Mouse (Mus musculus): ENCODE data around the gene Ncoa1. TPM values are rescaled to one million over a fixed set of nuclear protein-coding genes. Genes with fewer than 3 reads are reported as not detected.
"Not testable (repeated sequence)": the region's sequence is repeated elsewhere in the genome, so short reads cannot be mapped to it uniquely, and the experiment has no call there.

Gene Ncoa1
- polyA plus RNA-seq, 1 experiment from 2014 or later = 7.2 TPM

GRCm38 (mm10) chr12:4374816-4375493 is 102.0 kb downstream of the Ncoa1 start:
- no peak for DNase-seq (ENCODE audit: low spot score)
- Histone ChIP-seq H3K27me3 (ENCODE audit: control insufficient read depth, insufficient read depth, low read length) (no peaks in the 10 kb centered on the region), H3K9me3 (ENCODE audit: control insufficient read depth, low read length) (no peaks in the 10 kb centered on the region), H3K36me3 (ENCODE audit: control insufficient read depth, insufficient read depth, low read length) (no peaks in the 10 kb centered on the region), H3K9ac (ENCODE audit: low read depth, low read length) (no peak overlapping the region), H3K4me1 (replicated peaks; ENCODE audit: control insufficient read depth, insufficient read depth, low read length) (no peaks in the 10 kb centered on the region; the same call in 1 of the 2 replicates), H3K27ac (ENCODE audit: low read depth, low read length) (no peak overlapping the region), H3K4me2 (replicated peaks; ENCODE audit: low read depth, low read length) (no peak overlapping the region), H3K4me3 (ENCODE audit: low read depth, low read length) (no peak overlapping the region)
- WGBS = 65% methylated on average over 6 of the region's 6 CpGs
- ATAC-seq (ENCODE audit: low FRiP score) = no peak

- no peak for DNase-seq (ENCODE audit: low spot score)
- no peak for ATAC-seq (ENCODE audit: low FRiP score)
- Histone ChIP-seq H3K27ac (ENCODE audit: low read depth, low read length) (no peak overlapping the region), H3K9ac (ENCODE audit: low read depth, low read length) (no peak overlapping the region), H3K4me3 (ENCODE audit: low read depth, low read length) (no peak overlapping the region), H3K9me3 (ENCODE audit: control insufficient read depth, low read length) (no peaks in the 10 kb centered on the region), H3K4me2 (replicated peaks; ENCODE audit: low read depth, low read length) (no peak overlapping the region), H3K4me1 (replicated peaks; ENCODE audit: control insufficient read depth, insufficient read depth, low read length) (no peaks in the 10 kb centered on the region; the same call in 1 of the 2 replicates), H3K36me3 (ENCODE audit: control insufficient read depth, insufficient read depth, low read length) (no peaks in the 10 kb centered on the region), H3K27me3 (ENCODE audit: control insufficient read depth, insufficient read depth, low read length) (no peaks in the 10 kb centered on the region)
- 63% methylated on average over 1 of the region's 1 CpGs for WGBS
Observed at GRCm38 (mm10) chr12:4371406-4371805, 105.6 kb downstream of the Ncoa1 start.

- Histone ChIP-seq H3K4me2 (replicated peaks; ENCODE audit: low read depth, low read length) (no peak overlapping the region), H3K36me3 (ENCODE audit: control insufficient read depth, insufficient read depth, low read length) (no peaks in the 10 kb centered on the region), H3K27me3 (ENCODE audit: control insufficient read depth, insufficient read depth, low read length) (no peaks in the 10 kb centered on the region), H3K27ac (ENCODE audit: low read depth, low read length) (no peak overlapping the region), H3K4me1 (replicated peaks; ENCODE audit: control insufficient read depth, insufficient read depth, low read length) (no peaks in the 10 kb centered on the region), H3K9me3 (ENCODE audit: control insufficient read depth, low read length) (no peaks in the 10 kb centered on the region), H3K4me3 (ENCODE audit: low read depth, low read length) (no peak overlapping the region), H3K9ac (ENCODE audit: low read depth, low read length) (no peak overlapping the region)
- WGBS = 97% methylated on average over 1 of the region's 1 CpGs
- ATAC-seq (ENCODE audit: low FRiP score) (no peak), DNase-seq (ENCODE audit: low spot score) (no peak)
Observed at GRCm38 (mm10) chr12:4365951-4366350, 111.0 kb downstream of the Ncoa1 start.

- Histone ChIP-seq H3K36me3 (ENCODE audit: control insufficient read depth, insufficient read depth, low read length) (no peaks in the 10 kb centered on the region), H3K4me3 (ENCODE audit: low read depth, low read length) (no peak overlapping the region), H3K9ac (ENCODE audit: low read depth, low read length) (no peak overlapping the region), H3K27ac (ENCODE audit: low read depth, low read length) (no peak overlapping the region), H3K9me3 (ENCODE audit: control insufficient read depth, low read length) (no peaks in the 10 kb centered on the region), H3K4me1 (replicated peaks; ENCODE audit: control insufficient read depth, insufficient read depth, low read length) (no peaks in the 10 kb centered on the region), H3K4me2 (replicated peaks; ENCODE audit: low read depth, low read length) (no peak overlapping the region), H3K27me3 (ENCODE audit: control insufficient read depth, insufficient read depth, low read length) (no peaks in the 10 kb centered on the region)
- no peak for DNase-seq (ENCODE audit: low spot score)
- no peak for ATAC-seq (ENCODE audit: low FRiP score)
- no CpG with 5 or more reads among the region's 1 CpGs for WGBS
Observed at GRCm38 (mm10) chr12:4359475-4359874, 117.5 kb downstream of the Ncoa1 start.

GRCm38 (mm10) chr12:4358653-4359052 is 118.3 kb downstream of the Ncoa1 start:
- not testable (repeated sequence) for ATAC-seq (ENCODE audit: low FRiP score); H3K9ac ChIP-seq (ENCODE audit: low read depth, low read length); DNase-seq (ENCODE audit: low spot score); H3K4me2 ChIP-seq (replicated peaks; ENCODE audit: low read depth, low read length); H3K27ac ChIP-seq (ENCODE audit: low read depth, low read length); H3K4me3 ChIP-seq (ENCODE audit: low read depth, low read length); H3K36me3 ChIP-seq (ENCODE audit: control insufficient read depth, insufficient read depth, low read length); H3K9me3 ChIP-seq (ENCODE audit: control insufficient read depth, low read length); H3K27me3 ChIP-seq (ENCODE audit: control insufficient read depth, insufficient read depth, low read length); H3K4me1 ChIP-seq (replicated peaks; ENCODE audit: control insufficient read depth, insufficient read depth, low read length)
- 46% methylated on average over 2 of the region's 2 CpGs for WGBS

- Histone ChIP-seq H3K9ac (ENCODE audit: low read depth, low read length) (no peak overlapping the region), H3K4me3 (ENCODE audit: low read depth, low read length) (no peak overlapping the region), H3K4me1 (replicated peaks; ENCODE audit: control insufficient read depth, insufficient read depth, low read length) (no peaks in the 10 kb centered on the region), H3K4me2 (replicated peaks; ENCODE audit: low read depth, low read length) (no peak overlapping the region), H3K36me3 (ENCODE audit: control insufficient read depth, insufficient read depth, low read length) (no peaks in the 10 kb centered on the region), H3K27ac (ENCODE audit: low read depth, low read length) (no peak overlapping the region), H3K9me3 (ENCODE audit: control insufficient read depth, low read length) (no peaks in the 10 kb centered on the region), H3K27me3 (ENCODE audit: control insufficient read depth, insufficient read depth, low read length) (no peaks in the 10 kb centered on the region)
- ATAC-seq (ENCODE audit: low FRiP score) (no peak), DNase-seq (ENCODE audit: low spot score) (no peak)
- WGBS = 93% methylated on average over 4 of the region's 4 CpGs
Observed at GRCm38 (mm10) chr12:4358100-4358499, 118.9 kb downstream of the Ncoa1 start.

- no peak overlapping the region for H3K4me3 ChIP-seq (ENCODE audit: low read depth, low read length)
- 80% methylated on average over 5 of the region's 5 CpGs for WGBS
- DNase-seq (ENCODE audit: low spot score) = no peak
- H3K27ac ChIP-seq (ENCODE audit: low read depth, low read length) = no peak overlapping the region
- H3K9me3 ChIP-seq (ENCODE audit: control insufficient read depth, low read length) = no peaks in the 10 kb centered on the region
- H3K36me3 ChIP-seq (ENCODE audit: control insufficient read depth, insufficient read depth, low read length) = no peaks in the 10 kb centered on the region
- H3K27me3 ChIP-seq (ENCODE audit: control insufficient read depth, insufficient read depth, low read length) = no peaks in the 10 kb centered on the region
- H3K4me1 ChIP-seq (replicated peaks; ENCODE audit: control insufficient read depth, insufficient read depth, low read length) = no peaks in the 10 kb centered on the region
- H3K4me2 ChIP-seq (replicated peaks; ENCODE audit: low read depth, low read length) = no peak overlapping the region
- ATAC-seq (ENCODE audit: low FRiP score) = no peak
- H3K9ac ChIP-seq (ENCODE audit: low read depth, low read length) = no peak overlapping the region
Observed at GRCm38 (mm10) chr12:4356834-4357445, 120.0 kb downstream of the Ncoa1 start.

- Histone ChIP-seq H3K27me3 (ENCODE audit: control insufficient read depth, insufficient read depth, low read length) (no peaks in the 10 kb centered on the region), H3K9me3 (ENCODE audit: control insufficient read depth, low read length) (no peaks in the 10 kb centered on the region), H3K4me3 (ENCODE audit: low read depth, low read length) (no peak overlapping the region), H3K9ac (ENCODE audit: low read depth, low read length) (no peak overlapping the region), H3K27ac (ENCODE audit: low read depth, low read length) (no peak overlapping the region), H3K36me3 (ENCODE audit: control insufficient read depth, insufficient read depth, low read length) (no peaks in the 10 kb centered on the region), H3K4me2 (replicated peaks; ENCODE audit: low read depth, low read length) (no peak overlapping the region), H3K4me1 (replicated peaks; ENCODE audit: control insufficient read depth, insufficient read depth, low read length) (no peaks in the 10 kb centered on the region)
- 82% methylated on average over 2 of the region's 2 CpGs for WGBS
- no peak for DNase-seq (ENCODE audit: low spot score)
- no peak for ATAC-seq (ENCODE audit: low FRiP score)
Observed at GRCm38 (mm10) chr12:4355019-4355730, 121.8 kb downstream of the Ncoa1 start.
